In the genomic region with DNA sequence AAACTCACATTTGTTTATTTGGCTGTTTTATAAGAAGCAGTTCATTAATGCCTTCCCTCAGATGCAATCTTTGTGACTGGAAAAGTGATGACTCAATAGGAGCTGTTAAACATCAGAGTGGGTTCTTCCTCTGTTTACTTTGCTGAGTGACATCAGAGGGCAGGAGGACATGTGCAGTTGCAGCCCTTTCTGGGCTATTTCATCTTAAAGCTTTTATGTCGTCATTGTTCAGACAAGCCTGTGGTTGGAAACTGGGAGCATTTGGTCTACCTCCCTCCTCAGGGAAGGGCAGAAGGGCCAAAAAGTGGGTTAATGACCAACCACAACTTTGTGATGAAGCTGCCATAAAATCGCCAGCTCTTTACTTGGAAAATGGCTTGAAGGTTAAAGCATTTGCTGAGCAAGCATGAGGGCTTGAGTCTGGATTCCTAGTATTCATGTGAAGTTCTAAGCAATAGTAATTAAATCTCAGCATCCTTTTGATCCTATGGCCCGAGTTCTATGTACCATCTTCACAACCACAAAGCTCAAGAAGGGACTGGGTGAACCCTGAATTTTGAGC, we compare ENCODE assay signal across 21 mouse cellular contexts.
DNase-seq lines count a peak whose midpoint lies in the region; ATAC-seq lines count a peak whose summit lies in the region.
"Had no signal": no experiment of that assay in that cellular context is flagged by ENCODE, and none has a peak within 500 bp of the region (broad histone marks: within the 10 kb centered on the region; RNA-seq: fewer than 3 reads in every experiment).

No protein-coding gene starts in this region.

- no peak for ATAC-seq in neural tube, embryonic 15.5 days (ENCODE audit: low FRiP score)
- ATAC-seq: forebrain, embryonic 13.5 days; forebrain, postnatal 0 days had no signal

- H3K9me3 ChIP-seq in neural tube, embryonic 15.5 days (replicated peaks): no peaks in the 10 kb centered on the region
- H3K9me3 ChIP-seq: embryonic facial prominence, embryonic 10.5 days; forebrain, embryonic 13.5 days; heart, embryonic 15.5 days had no signal

- H3K9ac ChIP-seq in neural tube, embryonic 15.5 days (replicated peaks): no peak overlapping the region
- H3K9ac ChIP-seq: forebrain, embryonic 13.5 days; forebrain, postnatal 0 days; heart, embryonic 15.5 days; hindbrain, embryonic 14.5 days had no signal

- no peak overlapping the region for H3K4me3 ChIP-seq in neural tube, embryonic 15.5 days (replicated peaks)
- H3K4me3 ChIP-seq: embryonic facial prominence, embryonic 10.5 days; forebrain, embryonic 13.5 days; heart, adult 2 months; heart, embryonic 15.5 days had no signal

- no peaks in the 10 kb centered on the region for H3K36me3 ChIP-seq in neural tube, embryonic 15.5 days
- H3K36me3 ChIP-seq: embryonic facial prominence, embryonic 10.5 days; heart, embryonic 15.5 days had no signal

- no peak overlapping the region for H3K27ac ChIP-seq in neural tube, embryonic 15.5 days (replicated peaks)
- H3K27ac ChIP-seq: embryonic facial prominence, embryonic 10.5 days; forebrain, embryonic 13.5 days; heart, adult 2 months; heart, embryonic 15.5 days; hindbrain, embryonic 14.5 days had no signal

- DNase-seq in kidney, adult 8-10 months: peak; percentile 47 to 63
- no peak for DNase-seq in kidney, postnatal 4 days
- DNase-seq in Muller cell, postnatal 12 days (ENCODE audit: inconsistent ontology term): peak; percentile 11
- DNase-seq in kidney, postnatal 14 days: peak; percentile 6
- DNase-seq in yolk sac, embryonic 10.5 days (ENCODE audit: low spot score): peak; percentile 10
- DNase-seq in left cerebral cortex, adult 11 months (ENCODE audit: low spot score): no peak
- DNase-seq: adrenal gland, adult 8-10 months; adrenal gland, postnatal 36 days; B cell, adult 2 months; cerebellum, adult 2 months; cerebellum, postnatal 10 days; forebrain, postnatal 0 days; gastrocnemius, postnatal 14 days; heart, adult 2 months; heart, postnatal 14 days had no signal

- no peak overlapping the region for H3K4me2 ChIP-seq in neural tube, embryonic 15.5 days
- H3K4me2 ChIP-seq: forebrain, embryonic 13.5 days; heart, embryonic 11.5 days; heart, embryonic 15.5 days; hindbrain, embryonic 14.5 days had no signal

- H3K4me1 ChIP-seq in neural tube, embryonic 15.5 days: no peaks in the 10 kb centered on the region
- H3K4me1 ChIP-seq: embryonic facial prominence, embryonic 10.5 days; forebrain, embryonic 13.5 days; heart, embryonic 15.5 days had no signal

- H3K27me3 ChIP-seq in neural tube, embryonic 15.5 days (replicated peaks): no peaks in the 10 kb centered on the region
- H3K27me3 ChIP-seq: forebrain, embryonic 13.5 days; heart, embryonic 15.5 days had no signal

- 45% methylated on average over 3 of the region's 3 CpGs for WGBS in neural tube, embryonic 15.5 days

Comparison
In these comparisons a context has a peak if more than half of its experiments do, and no peak if none do; other contexts are left out.
1. DNase-seq: peak in kidney, adult 8-10 months (2 of 2), Muller cell, postnatal 12 days (single experiment), kidney, postnatal 14 days (single experiment) and yolk sac, embryonic 10.5 days (single experiment); none in kidney, postnatal 4 days (0 of 2) and left cerebral cortex, adult 11 months (single experiment).